Mouse (Mus musculus): ENCODE measurements around the gene Rem2. TPM values are rescaled to one million over a fixed set of nuclear protein-coding genes. Genes with fewer than 3 reads are reported as not detected.

The Rem2 gene
- total and polyA plus RNA-seq, 2 experiments = 0.10 TPM; not detected in 1

GRCm38 (mm10) chr14:54479451-54479920 is 3.6 kb downstream of the Rem2 start:
- no peak for DNase-seq (ENCODE audit: extremely low read depth, low read depth, low spot score)
- H3K4me1 ChIP-seq (ENCODE audit: control insufficient read depth, insufficient read depth, low read length) = no peaks in the 10 kb centered on the region; the same call in 1 of the 2 replicates
- peaks cover 7% of the 10 kb centered on the region for H3K27me3 ChIP-seq (ENCODE audit: control insufficient read depth, insufficient read depth, low read length)
- WGBS = 9% methylated on average over 40 of the region's 40 CpGs
- peak overlapping the region; percentile 37; the same call in 1 of the 2 replicates for H3K4me3 ChIP-seq (ENCODE audit: insufficient read depth, low read depth, low read length)
- H3K9ac ChIP-seq (ENCODE audit: low read depth, low read length) = no peak overlapping the region
- no peaks in the 10 kb centered on the region for H3K79me2 ChIP-seq (ENCODE audit: control insufficient read depth, insufficient read depth, low read length)
- no peak overlapping the region for H3K27ac ChIP-seq (replicated peaks; ENCODE audit: insufficient read depth, low read depth, low read length)
- TF ChIP-seq POLR2A (IDR thresholded peaks at IDR 0.05; ENCODE audit: extremely low read depth, insufficient read depth, low read length) (no peak), CTCF (IDR thresholded peaks at IDR 0.05; ENCODE audit: low read depth, low read length) (no peak)
- H3K36me3 ChIP-seq (ENCODE audit: control insufficient read depth, insufficient read depth, low read length) = no peaks in the 10 kb centered on the region

- Histone ChIP-seq H3K36me3 (ENCODE audit: control insufficient read depth, insufficient read depth, low read length) (no peaks in the 10 kb centered on the region), H3K4me3 (ENCODE audit: insufficient read depth, low read depth, low read length) (no peak overlapping the region), H3K27me3 (ENCODE audit: control insufficient read depth, insufficient read depth, low read length) (peaks cover 7% of the 10 kb centered on the region), H3K9ac (ENCODE audit: low read depth, low read length) (no peak overlapping the region), H3K4me1 (ENCODE audit: control insufficient read depth, insufficient read depth, low read length) (no peaks in the 10 kb centered on the region), H3K27ac (replicated peaks; ENCODE audit: insufficient read depth, low read depth, low read length) (no peak overlapping the region), H3K79me2 (ENCODE audit: control insufficient read depth, insufficient read depth, low read length) (no peaks in the 10 kb centered on the region)
- WGBS = 86% methylated on average over 6 of the region's 6 CpGs
- TF ChIP-seq POLR2A (IDR thresholded peaks at IDR 0.05; ENCODE audit: extremely low read depth, insufficient read depth, low read length) (no peak), CTCF (IDR thresholded peaks at IDR 0.05; ENCODE audit: low read depth, low read length) (no peak)
- no peak for DNase-seq (ENCODE audit: extremely low read depth, low read depth, low spot score)
Observed at GRCm38 (mm10) chr14:54480673-54481072, 4.8 kb downstream of the Rem2 start.

- H3K79me2 ChIP-seq (ENCODE audit: control insufficient read depth, insufficient read depth, low read length) = no peaks in the 10 kb centered on the region
- no peaks in the 10 kb centered on the region for H3K36me3 ChIP-seq (ENCODE audit: control insufficient read depth, insufficient read depth, low read length)
- WGBS = 80% methylated on average over 8 of the region's 8 CpGs
- no peak overlapping the region for H3K9ac ChIP-seq (ENCODE audit: low read depth, low read length)
- H3K4me3 ChIP-seq (ENCODE audit: insufficient read depth, low read depth, low read length) = no peak overlapping the region
- TF ChIP-seq POLR2A (IDR thresholded peaks at IDR 0.05; ENCODE audit: extremely low read depth, insufficient read depth, low read length) (no peak), CTCF (IDR thresholded peaks at IDR 0.05; ENCODE audit: low read depth, low read length) (no peak)
- no peak overlapping the region for H3K27ac ChIP-seq (replicated peaks; ENCODE audit: insufficient read depth, low read depth, low read length)
- no peak for DNase-seq (ENCODE audit: extremely low read depth, low read depth, low spot score)
- H3K27me3 ChIP-seq (ENCODE audit: control insufficient read depth, insufficient read depth, low read length) = peaks cover 7% of the 10 kb centered on the region
- H3K4me1 ChIP-seq (ENCODE audit: control insufficient read depth, insufficient read depth, low read length) = no peaks in the 10 kb centered on the region
Observed at GRCm38 (mm10) chr14:54481402-54481801, 5.5 kb downstream of the Rem2 start.

DNA sequence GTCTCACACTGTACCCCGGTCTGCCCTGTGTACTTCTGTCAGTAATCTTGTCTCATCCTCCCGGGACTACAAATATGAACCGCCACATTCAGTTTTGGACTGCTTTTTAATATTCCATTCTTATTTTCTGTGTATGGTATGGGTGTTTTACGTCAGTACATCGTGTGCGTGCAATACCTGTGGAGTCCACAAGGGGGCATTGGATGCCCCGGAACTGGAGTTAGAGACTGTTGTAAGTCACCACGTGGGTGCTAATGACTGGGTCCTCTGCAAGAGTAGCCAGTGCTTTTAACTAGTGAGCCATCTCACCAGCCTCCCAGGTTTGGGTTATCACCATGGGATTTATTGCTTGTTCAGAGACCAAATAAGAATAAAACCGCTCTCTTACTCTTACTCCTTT is 6.6 kb downstream of the Rem2 start:
- no peak for TF ChIP-seq POLR2A (IDR thresholded peaks at IDR 0.05; ENCODE audit: extremely low read depth, insufficient read depth, low read length)
- peak; percentile 63 for TF ChIP-seq CTCF (IDR thresholded peaks at IDR 0.05; ENCODE audit: low read depth, low read length)
- no peak overlapping the region for H3K9ac ChIP-seq (ENCODE audit: low read depth, low read length)
- H3K4me1 ChIP-seq (ENCODE audit: control insufficient read depth, insufficient read depth, low read length) = no peaks in the 10 kb centered on the region
- H3K4me3 ChIP-seq (ENCODE audit: insufficient read depth, low read depth, low read length) = no peak overlapping the region
- 50% methylated on average over 9 of the region's 9 CpGs for WGBS
- no peaks in the 10 kb centered on the region for H3K36me3 ChIP-seq (ENCODE audit: control insufficient read depth, insufficient read depth, low read length)
- peak; percentile 30 for DNase-seq (ENCODE audit: extremely low read depth, low read depth, low spot score)
- H3K27me3 ChIP-seq (ENCODE audit: control insufficient read depth, insufficient read depth, low read length) = peaks cover 7% of the 10 kb centered on the region
- no peak overlapping the region for H3K27ac ChIP-seq (replicated peaks; ENCODE audit: insufficient read depth, low read depth, low read length)
- no peaks in the 10 kb centered on the region for H3K79me2 ChIP-seq (ENCODE audit: control insufficient read depth, insufficient read depth, low read length)

DNA sequence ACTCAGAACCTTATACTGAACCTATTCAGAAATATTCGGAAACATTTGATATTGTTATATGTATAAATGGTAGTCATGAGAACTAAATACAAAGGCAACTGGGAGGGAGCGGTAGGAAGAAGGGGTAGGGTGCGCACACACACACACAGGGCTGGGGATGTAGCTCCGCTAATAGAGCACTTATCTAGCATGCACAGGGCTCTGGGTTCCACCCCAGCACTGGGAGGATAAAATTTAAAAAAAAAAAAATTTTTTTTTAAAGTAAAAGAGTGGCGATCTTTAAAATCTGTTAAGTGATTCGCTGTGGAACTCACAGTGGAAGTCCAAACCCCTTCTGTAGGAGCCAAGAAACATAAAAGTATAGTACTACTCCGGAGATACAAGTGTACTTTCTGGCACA is 10.0 kb downstream of the Rem2 start:
- no peak for TF ChIP-seq POLR2A (IDR thresholded peaks at IDR 0.05; ENCODE audit: extremely low read depth, insufficient read depth, low read length)
- no peak for TF ChIP-seq CTCF (IDR thresholded peaks at IDR 0.05; ENCODE audit: low read depth, low read length)
- Histone ChIP-seq H3K27me3 (ENCODE audit: control insufficient read depth, insufficient read depth, low read length) (no peaks in the 10 kb centered on the region), H3K4me3 (ENCODE audit: insufficient read depth, low read depth, low read length) (no peak overlapping the region), H3K9ac (ENCODE audit: low read depth, low read length) (no peak overlapping the region), H3K79me2 (ENCODE audit: control insufficient read depth, insufficient read depth, low read length) (no peaks in the 10 kb centered on the region), H3K36me3 (ENCODE audit: control insufficient read depth, insufficient read depth, low read length) (no peaks in the 10 kb centered on the region), H3K4me1 (ENCODE audit: control insufficient read depth, insufficient read depth, low read length) (no peaks in the 10 kb centered on the region), H3K27ac (replicated peaks; ENCODE audit: insufficient read depth, low read depth, low read length) (no peak overlapping the region)
- DNase-seq (ENCODE audit: extremely low read depth, low read depth, low spot score) = no peak
- 93% methylated on average over 7 of the region's 7 CpGs for WGBS

- Histone ChIP-seq H3K4me1 (ENCODE audit: control insufficient read depth, insufficient read depth, low read length) (no peaks in the 10 kb centered on the region), H3K79me2 (ENCODE audit: control insufficient read depth, insufficient read depth, low read length) (no peaks in the 10 kb centered on the region), H3K4me3 (ENCODE audit: insufficient read depth, low read depth, low read length) (no peak overlapping the region), H3K27ac (replicated peaks; ENCODE audit: insufficient read depth, low read depth, low read length) (no peak overlapping the region), H3K9ac (ENCODE audit: low read depth, low read length) (no peak overlapping the region), H3K27me3 (ENCODE audit: control insufficient read depth, insufficient read depth, low read length) (no peaks in the 10 kb centered on the region), H3K36me3 (ENCODE audit: control insufficient read depth, insufficient read depth, low read length) (no peaks in the 10 kb centered on the region)
- 66% methylated on average over 2 of the region's 2 CpGs for WGBS
- TF ChIP-seq POLR2A (IDR thresholded peaks at IDR 0.05; ENCODE audit: extremely low read depth, insufficient read depth, low read length) = no peak
- no peak for TF ChIP-seq CTCF (IDR thresholded peaks at IDR 0.05; ENCODE audit: low read depth, low read length)
- no peak for DNase-seq (ENCODE audit: extremely low read depth, low read depth, low spot score)
Observed at GRCm38 (mm10) chr14:54487732-54488131, 11.8 kb downstream of the Rem2 start.
